Mouse (Mus musculus) CH12.LX (cell line): Measurements from ENCODE around the gene Irx2. TPM values are rescaled to one million over a fixed set of nuclear protein-coding genes. Genes with fewer than 3 reads are reported as not detected.

Experiments
- DNase-seq: peaks from one replicate; pipeline ENCODE4 v3.0.0-alpha.2; 2013; ENCODE audit errors: extremely low read depth
- H3K27ac ChIP-seq: 2 replicates; pipeline ENCODE4 v1.5.1; 2012; ENCODE audit warnings: low read depth, mild to moderate bottlenecking, control low read depth, moderate library complexity; ENCODE audit not compliant: insufficient read depth
- H3K27me3 ChIP-seq: replicated peaks from 2 replicates; pipeline ENCODE3; 2012; ENCODE audit warnings: inconsistent platforms
- H3K36me3 ChIP-seq, 2 experiments: replicated peaks in 1 of 2; 2 replicates each; pipeline versions ENCODE3 to v1.6.1; 2012; ENCODE audit warnings: inconsistent platforms in 1 of 2, low read length in 1 of 2, mild to moderate bottlenecking in 1 of 2, mixed read lengths in 1 of 2, moderate library complexity in 1 of 2; ENCODE audit not compliant: control insufficient read depth in 1 of 2, insufficient read depth in 1 of 2
- H3K4me1 ChIP-seq, 2 experiments: 2 replicates each; pipeline ENCODE4 v1.6.1; 2012; ENCODE audit warnings: inconsistent platforms in 1 of 2, moderate library complexity in 1 of 2; ENCODE audit not compliant: insufficient read depth in 2 of 2, control insufficient read depth in 1 of 2
- H3K4me2 ChIP-seq: 2 replicates; pipeline ENCODE4 v1.6.1; 2012; ENCODE audit warnings: low read depth, mild to moderate bottlenecking, control low read depth; ENCODE audit not compliant: poor library complexity, insufficient read depth, severe bottlenecking
- H3K4me3 ChIP-seq, 3 experiments: fragments of 150-350 bp in 1 of 3; sonication (generic) in 1 of 3; replicated peaks in 1 of 3; 2 replicates each; pipeline versions ENCODE3 to v1.5.1; 2011 to 2012; ENCODE audit warnings: low read depth in 2 of 3, low read length in 2 of 3, mild to moderate bottlenecking in 2 of 3, moderate library complexity in 2 of 3, control low read depth in 1 of 3, improper control_type of control experiment in 1 of 3, inconsistent platforms in 1 of 3, mixed read lengths in 1 of 3; ENCODE audit not compliant: poor library complexity in 1 of 3
- H3K79me2 ChIP-seq: replicated peaks from 2 replicates; pipeline ENCODE4 v1.6.1; 2012; ENCODE audit warnings: mild to moderate bottlenecking, moderate library complexity; ENCODE audit not compliant: control insufficient read depth, poor library complexity, insufficient read depth, severe bottlenecking; ENCODE audit errors: extremely low read depth
- H3K9ac ChIP-seq: 2 replicates; pipeline ENCODE4 v1.6.1; 2012; ENCODE audit warnings: low read depth, mild to moderate bottlenecking, control low read depth, moderate library complexity; ENCODE audit not compliant: insufficient read depth
- H3K9me3 ChIP-seq: replicated peaks from 2 replicates; pipeline ENCODE3; 2012; ENCODE audit warnings: low read length, inconsistent platforms, mixed read lengths
- CHD2 ChIP-seq: IDR thresholded peaks from 2 replicates; pipeline ENCODE4 v1.6.1; 2011; ENCODE audit warnings: low read length, improper control_type of control experiment
- GABPA ChIP-seq: IDR thresholded peaks from 2 replicates; pipeline ENCODE4 v1.6.1; 2012; ENCODE audit warnings: low read depth, low read length, improper control_type of control experiment, inconsistent platforms; ENCODE audit not compliant: insufficient replicate concordance
- IRF4 ChIP-seq: IDR thresholded peaks from 2 replicates; pipeline ENCODE4 v1.6.1; 2014; ENCODE audit warnings: low read depth, mild to moderate bottlenecking, inconsistent platforms, low read length, improper control_type of control experiment
- KAT2A ChIP-seq: IDR thresholded peaks from 2 replicates; pipeline ENCODE4 v1.6.1; 2012; ENCODE audit warnings: low read length, improper control_type of control experiment, inconsistent platforms; ENCODE audit not compliant: insufficient replicate concordance
- MAFK ChIP-seq: IDR thresholded peaks from 2 replicates; pipeline ENCODE4 v1.6.1; 2011; ENCODE audit warnings: low read length, improper control_type of control experiment; ENCODE audit not compliant: insufficient replicate concordance
- MEF2A ChIP-seq: IDR thresholded peaks from 2 replicates; pipeline ENCODE4 v1.6.1; 2014; ENCODE audit warnings: low read depth, mild to moderate bottlenecking, inconsistent platforms, low read length, improper control_type of control experiment, borderline replicate concordance
- MXI1 ChIP-seq: IDR thresholded peaks from 2 replicates; pipeline ENCODE4 v1.6.1; 2011; ENCODE audit warnings: mild to moderate bottlenecking, low read depth, low read length, improper control_type of control experiment
- PAX5 ChIP-seq: IDR thresholded peaks from 2 replicates; pipeline ENCODE4 v1.6.1; 2012; ENCODE audit warnings: low read length, inconsistent platforms, mixed read lengths
- SIN3A ChIP-seq: IDR thresholded peaks from 2 replicates; pipeline ENCODE4 v1.6.1; 2012; ENCODE audit warnings: low read length, improper control_type of control experiment, inconsistent platforms
- SMC3 ChIP-seq: IDR thresholded peaks from 2 replicates; pipeline ENCODE4 v1.6.1; 2011; ENCODE audit warnings: low read depth, low read length, improper control_type of control experiment
- TBP ChIP-seq: conservative IDR thresholded peaks from 2 replicates; pipeline ENCODE4 v1.6.1; 2011; ENCODE audit warnings: low read depth, low read length, improper control_type of control experiment
- ZKSCAN1 ChIP-seq: IDR thresholded peaks from 2 replicates; pipeline ENCODE4 v1.6.1; 2012; ENCODE audit warnings: low read depth, inconsistent platforms, low read length, improper control_type of control experiment, borderline replicate concordance
- dilution Hi-C: fragments of 300-500 bp; cut with MboI; formaldehyde crosslinking; loops from 2 replicates; pipeline ENCODE4 v1.14.3; 2020; ENCODE audit warnings: low sequenced_read_pairs; ENCODE audit not compliant: extremely low pct_unique_long_range_greater_than_20kb, extremely low pct_ligation_motif_present
- in situ Hi-C: fragments of 300-500 bp; cut with MboI; formaldehyde crosslinking; loops from 3 replicates; pipeline ENCODE4 v1.14.3; 2019; ENCODE audit warnings: low sequenced_read_pairs, low pct_ligation_motif_present, low pct_unique_long_range_greater_than_20kb, mixed read lengths
- polyA plus RNA-seq: library from polyadenylated mRNA; unstranded; fragments of >175 nt; gene quantifications from 2 replicates; pipeline ENCODE4 v1.2.1, GENCODE M21; 2012; ENCODE audit warnings: low read depth; ENCODE audit not compliant: insufficient read length
- total RNA-seq, 2 experiments: library from RNA; depleted of rRNA; stranded (reverse); fragments of 300-350 nt in 1 of 2; fragments of >200 nt in 1 of 2; gene quantifications; 2 replicates each; pipeline ENCODE4 v1.2.3; 2012 to 2014

The Irx2 gene
- total and polyA plus RNA-seq, 3 experiments, result not detected

DNA sequence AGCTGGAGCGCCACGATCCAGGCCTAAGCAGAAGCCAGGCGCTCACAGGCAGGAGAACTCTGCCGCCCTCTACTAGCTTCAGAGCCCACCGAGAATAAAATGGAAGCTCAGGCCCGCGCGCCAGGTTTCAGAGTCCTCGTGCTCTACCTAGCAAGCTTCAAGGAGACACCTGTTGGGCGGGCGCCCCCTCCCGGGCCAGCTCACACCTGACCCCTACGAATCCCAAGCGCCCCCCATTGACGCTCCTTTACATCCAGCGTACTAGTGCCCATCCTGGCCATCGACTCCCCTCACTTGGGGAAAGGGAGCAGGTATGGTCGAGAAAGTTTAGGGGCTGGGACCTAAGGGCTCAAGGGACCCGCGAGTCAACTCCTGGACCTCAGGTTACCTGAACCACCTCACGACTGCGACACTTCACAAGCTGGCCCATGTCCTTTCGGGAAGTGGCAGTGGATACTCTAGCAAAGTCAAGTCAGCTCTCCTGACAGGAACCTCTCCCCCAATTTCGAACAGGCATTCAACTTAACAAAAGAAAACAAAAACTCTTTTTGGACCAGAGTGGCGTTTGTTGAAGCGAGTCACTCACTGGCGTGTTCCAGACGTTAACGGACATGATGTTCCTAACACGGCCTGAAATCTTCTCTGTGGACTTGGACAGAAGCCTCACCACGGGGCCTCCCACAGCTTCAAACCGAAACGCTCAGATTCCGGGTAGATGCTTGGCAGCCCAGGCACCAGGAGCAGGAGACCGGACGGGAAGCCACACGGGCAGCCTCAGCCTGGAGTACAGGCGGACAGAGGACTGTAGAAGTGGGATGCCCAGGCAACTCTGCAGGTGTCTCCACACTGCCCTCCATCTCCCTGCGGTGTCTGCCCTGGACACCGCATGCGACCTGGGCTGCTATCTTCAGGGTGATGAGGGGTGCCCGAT, 964 bp upstream of the Irx2 start:
- no peaks in the 10 kb centered on the region for H3K79me2 ChIP-seq
- in situ Hi-C loops, result no loop called here
- TF ChIP-seq IRF4, result no peak
- TF ChIP-seq SIN3A, result no peak
- TF ChIP-seq MXI1, result no peak
- no peak for TF ChIP-seq SMC3
- H3K9me3 ChIP-seq, result peaks cover 83% of the 10 kb centered on the region
- dilution Hi-C loops, result no loop called here
- H3K9ac ChIP-seq, result no peak overlapping the region
- no peak for DNase-seq
- H3K27ac ChIP-seq, result no peak overlapping the region
- H3K36me3 ChIP-seq, result no peaks in the 10 kb centered on the region
- no peak overlapping the region for H3K4me2 ChIP-seq
- no peaks in the 10 kb centered on the region for H3K4me1 ChIP-seq
- no peak overlapping the region for H3K4me3 ChIP-seq
- H3K27me3 ChIP-seq, result no peaks in the 10 kb centered on the region

DNA sequence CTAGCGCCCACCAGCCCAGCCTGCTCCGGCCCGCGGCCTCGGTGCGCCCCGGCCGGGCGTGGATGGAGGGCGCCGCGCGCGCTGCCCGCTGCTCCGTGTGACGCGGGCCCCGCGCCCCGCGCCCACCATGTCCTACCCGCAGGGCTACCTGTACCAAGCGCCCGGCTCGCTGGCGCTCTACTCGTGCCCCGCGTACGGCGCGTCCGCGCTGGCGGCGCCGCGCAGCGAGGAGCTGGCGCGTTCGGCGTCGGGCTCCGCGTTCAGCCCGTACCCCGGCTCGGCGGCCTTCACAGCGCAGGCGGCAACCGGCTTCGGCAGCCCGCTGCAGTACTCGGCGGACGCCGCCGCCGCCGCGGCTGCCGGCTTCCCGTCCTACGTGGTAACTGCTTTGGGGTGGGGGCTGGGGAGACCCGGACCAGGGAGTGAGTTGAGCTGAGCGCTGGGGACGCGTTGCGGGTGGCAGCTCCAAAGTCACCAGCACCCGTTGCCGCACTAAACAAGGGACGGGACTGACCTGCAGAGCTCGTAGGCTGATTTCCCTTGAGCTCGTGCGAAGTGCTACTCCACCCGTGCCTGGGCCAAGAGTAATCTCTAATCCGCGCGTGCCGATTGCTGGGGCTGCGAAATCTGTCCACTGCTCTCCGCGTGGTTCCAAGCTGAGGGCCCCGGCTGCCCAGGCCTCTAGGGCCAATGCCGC, 463 bp downstream of the Irx2 start:
- H3K4me3 ChIP-seq, result no peak overlapping the region
- no peak overlapping the region for H3K4me2 ChIP-seq
- H3K36me3 ChIP-seq, result no peaks in the 10 kb centered on the region
- H3K9me3 ChIP-seq, result peaks cover 78% of the 10 kb centered on the region
- in situ Hi-C loops (no loop called here), dilution Hi-C loops (no loop called here)
- TF ChIP-seq CHD2 (no peak), MEF2A (no peak), SIN3A (no peak), KAT2A (no peak), MAFK (no peak), ZKSCAN1 (no peak), GABPA (no peak), PAX5 (no peak), TBP (no peak)
- no peaks in the 10 kb centered on the region for H3K4me1 ChIP-seq
- DNase-seq, result no peak
- H3K9ac ChIP-seq, result no peak overlapping the region
- H3K79me2 ChIP-seq, result no peaks in the 10 kb centered on the region
- no peaks in the 10 kb centered on the region for H3K27me3 ChIP-seq
- H3K27ac ChIP-seq, result no peak overlapping the region
